Mouse (Mus musculus) small intestine, adult 2 months (tissue): ENCODE data around the gene Cacng4. TPM values are rescaled to one million over a fixed set of nuclear protein-coding genes. Genes with fewer than 3 reads are reported as not detected.

Experiments used
- H3K27ac ChIP-seq: fragments of 200-500 bp; 2 replicates; pipeline ENCODE4 v1.5.1; 2012; ENCODE audit warnings: low read depth, low read length, control low read depth, inconsistent platforms; ENCODE audit not compliant: insufficient read depth
- H3K27me3 ChIP-seq: fragments of 200-500 bp; 2 replicates; pipeline ENCODE4 v1.6.1; 2012; ENCODE audit warnings: mild to moderate bottlenecking, moderate library complexity, low read length, inconsistent platforms; ENCODE audit not compliant: control insufficient read depth, insufficient read depth
- H3K36me3 ChIP-seq: fragments of 200-500 bp; 2 replicates; pipeline ENCODE4 v1.6.1; 2012; ENCODE audit warnings: mild to moderate bottlenecking, low read length, control low read depth, inconsistent platforms; ENCODE audit not compliant: control insufficient read depth, insufficient read depth
- H3K4me1 ChIP-seq: fragments of 200-500 bp; 2 replicates; pipeline ENCODE4 v1.6.1; 2012; ENCODE audit warnings: low read length, inconsistent platforms, mixed read lengths; ENCODE audit not compliant: control insufficient read depth, insufficient read depth, insufficient read length
- H3K4me3 ChIP-seq: fragments of 200-500 bp; 2 replicates; pipeline ENCODE4 v1.5.1; 2012; ENCODE audit warnings: low read depth, mild to moderate bottlenecking, control low read depth, inconsistent platforms, low read length, moderate library complexity
- CTCF ChIP-seq: fragments of 200-500 bp; IDR thresholded peaks from 2 replicates; pipeline ENCODE4 v1.5.1; 2012; ENCODE audit warnings: low read depth, mild to moderate bottlenecking, control low read depth, inconsistent platforms, low read length, moderate library complexity, mixed read lengths; ENCODE audit not compliant: insufficient replicate concordance, insufficient read length; ENCODE audit errors: extremely low read depth
- POLR2A ChIP-seq: fragments of 200-500 bp; IDR thresholded peaks from 2 replicates; pipeline ENCODE4 v1.6.1; 2012; ENCODE audit warnings: low read depth, mild to moderate bottlenecking, control low read depth, inconsistent platforms, low read length, moderate library complexity
- WGBS: fragments of 180-500 bp; shearing (Covaris S2); methylation state at CpG from one replicate; pipeline ENCODE4 v1.1.7; 2018; 5-methylcytosine and 5-hydroxymethylcytosine counted together
- polyA plus RNA-seq: library from polyadenylated mRNA; depleted of rRNA; stranded (reverse); fragments of >200 nt; gene quantifications from 2 replicates; pipeline ENCODE4 v1.2.3, GENCODE M21; 2012; rRNA removed

The Cacng4 gene
- polyA plus RNA-seq, 1 experiment: 0.24 TPM

- TF ChIP-seq POLR2A (no peak), CTCF (no peak)
- no peaks in the 10 kb centered on the region for H3K27me3 ChIP-seq
- WGBS: 74% methylated on average over 6 of the region's 6 CpGs
- peaks cover 4% of the 10 kb centered on the region for H3K36me3 ChIP-seq
- H3K4me1 ChIP-seq: no peaks in the 10 kb centered on the region
- H3K4me3 ChIP-seq: no peak overlapping the region
- H3K27ac ChIP-seq: no peak overlapping the region
Measured at GRCm38 (mm10) chr11:107693338-107693737, 101.0 kb downstream of the Cacng4 start.

GRCm38 (mm10) chr11:107691569-107691968 is 102.8 kb downstream of the Cacng4 start:
- H3K27ac ChIP-seq: no peak overlapping the region
- 58% methylated on average over 8 of the region's 8 CpGs for WGBS
- TF ChIP-seq POLR2A: no peak
- no peak for TF ChIP-seq CTCF
- H3K4me3 ChIP-seq: no peak overlapping the region
- H3K4me1 ChIP-seq: no peaks in the 10 kb centered on the region
- no peaks in the 10 kb centered on the region for H3K27me3 ChIP-seq
- H3K36me3 ChIP-seq: peaks cover 12% of the 10 kb centered on the region

GRCm38 (mm10) chr11:107688480-107688879 is 105.9 kb downstream of the Cacng4 start:
- no peaks in the 10 kb centered on the region for H3K4me1 ChIP-seq
- no peaks in the 10 kb centered on the region for H3K27me3 ChIP-seq
- 84% methylated on average over 10 of the region's 10 CpGs for WGBS
- H3K4me3 ChIP-seq: no peak overlapping the region
- TF ChIP-seq POLR2A (no peak), CTCF (no peak)
- no peak overlapping the region for H3K27ac ChIP-seq
- peaks cover 30% of the 10 kb centered on the region for H3K36me3 ChIP-seq

GRCm38 (mm10) chr11:107686290-107686689 is 108.1 kb downstream of the Cacng4 start:
- Histone ChIP-seq H3K4me3 (no peak overlapping the region), H3K27me3 (no peaks in the 10 kb centered on the region), H3K36me3 (peaks cover 39% of the 10 kb centered on the region), H3K27ac (no peak overlapping the region), H3K4me1 (no peaks in the 10 kb centered on the region)
- TF ChIP-seq CTCF (no peak), POLR2A (no peak)
- WGBS: 95% methylated on average over 20 of the region's 20 CpGs

- peaks cover 40% of the 10 kb centered on the region for H3K36me3 ChIP-seq
- TF ChIP-seq CTCF (no peak), POLR2A (no peak)
- 84% methylated on average over 19 of the region's 19 CpGs for WGBS
Measured at GRCm38 (mm10) chr11:107683544-107684465, 110.6 kb downstream of the Cacng4 start.

GRCm38 (mm10) chr11:107682694-107683355 is 111.5 kb downstream of the Cacng4 start:
- Histone ChIP-seq H3K4me1 (no peaks in the 10 kb centered on the region), H3K27ac (no peak overlapping the region), H3K4me3 (no peak overlapping the region), H3K36me3 (peaks cover 39% of the 10 kb centered on the region), H3K27me3 (no peaks in the 10 kb centered on the region)
- WGBS: 92% methylated on average over 9 of the region's 9 CpGs
- TF ChIP-seq POLR2A (no peak), CTCF (no peak)

More at GRCm38 (mm10) chr11:107683544-107684465, 110.6 kb downstream of the Cacng4 start:
- Histone ChIP-seq H3K27ac (no peak overlapping the region), H3K27me3 (no peaks in the 10 kb centered on the region), H3K4me1 (no peaks in the 10 kb centered on the region), H3K4me3 (no peak overlapping the region)

Other genes starting within 250 kb of the Cacng4 start
- gene Helz, start 246.6 kb downstream of the Cacng4 start, polyA plus RNA-seq: 6.4 and 19.5 TPM in 2 replicates
- gene Cacng1, start 78.0 kb downstream of the Cacng4 start, polyA plus RNA-seq: 0.15 TPM in 1 of 2 replicates, not detected in the other
- 0.03 and 0.05 TPM in 2 replicates for gene Cacng5, start 120.5 kb upstream of the Cacng4 start, polyA plus RNA-seq